Mouse (Mus musculus) bone marrow, adult 2 months (tissue): ENCODE results near the gene Il18rap. TPM values are rescaled to one million over a fixed set of nuclear protein-coding genes. Genes with fewer than 3 reads are reported as not detected.

Experiments
- H3K27ac ChIP-seq: fragments of 200-500 bp; 2 replicates; pipeline ENCODE4 v1.5.1; 2012; ENCODE audit warnings: low read depth, mild to moderate bottlenecking, control low read depth, inconsistent platforms, low read length; ENCODE audit not compliant: control insufficient read depth, poor library complexity, insufficient read depth
- H3K4me1 ChIP-seq: fragments of 200-500 bp; 2 replicates; pipeline ENCODE4 v1.6.1; 2011; ENCODE audit warnings: low read length; ENCODE audit not compliant: control insufficient read depth, insufficient read depth
- H3K4me3 ChIP-seq: fragments of 200-500 bp; replicated peaks from 2 replicates; pipeline ENCODE3; 2011; ENCODE audit warnings: mild to moderate bottlenecking, low read depth, low read length, control low read depth; ENCODE audit not compliant: control insufficient read depth
- CTCF ChIP-seq: fragments of 200-500 bp; IDR thresholded peaks from 2 replicates; pipeline ENCODE4 v1.5.1; 2011; ENCODE audit warnings: low read length, control low read depth; ENCODE audit not compliant: control insufficient read depth, insufficient read depth
- POLR2A ChIP-seq: fragments of 200-500 bp; IDR thresholded peaks from 2 replicates; pipeline ENCODE4 v1.6.1; 2011; ENCODE audit warnings: low read depth, mild to moderate bottlenecking, control low read depth, low read length, borderline replicate concordance; ENCODE audit not compliant: control insufficient read depth
- WGBS: fragments of 180-500 bp; shearing (Covaris S2); methylation state at CpG from one replicate; pipeline ENCODE4 v1.1.7; 2018; 5-methylcytosine and 5-hydroxymethylcytosine counted together
- polyA plus RNA-seq: library from polyadenylated mRNA; stranded (reverse); fragments of >200 nt; gene quantifications from 2 replicates; pipeline ENCODE4 v1.2.4, GENCODE M21; 2011; ENCODE audit warnings: low replicate concordance; ENCODE audit not compliant: missing spikeins, insufficient read depth, insufficient read length

Gene Il18rap
- polyA plus RNA-seq, 1 experiment, result 36.3 TPM

- Histone ChIP-seq H3K4me1 (no peaks in the 10 kb centered on the region), H3K4me3 (no peak overlapping the region), H3K27ac (no peak overlapping the region)
- no peak for TF ChIP-seq POLR2A
- no peak for TF ChIP-seq CTCF
- 63% methylated on average over 25 of the region's 25 CpGs for WGBS
Observed at GRCm38 (mm10) chr1:40600394-40601327, 85.5 kb downstream of the Il18rap start.

Other genes with a start within 250 kb of the Il18rap start
- gene Il1rl2, start 190.8 kb upstream of the Il18rap start, polyA plus RNA-seq, result 3.0 and 3.2 TPM in 2 replicates
- gene Il1rl1, start 85.8 kb upstream of the Il18rap start, polyA plus RNA-seq, result 7.5 and 7.9 TPM in 2 replicates
- gene Il18r1, start 49.8 kb upstream of the Il18rap start, polyA plus RNA-seq, result 2.7 and 9.2 TPM in 2 replicates
- gene Slc9a4, start 64.7 kb downstream of the Il18rap start, polyA plus RNA-seq, result not detected in 2 replicates
- gene Slc9a2, start 165.2 kb downstream of the Il18rap start, polyA plus RNA-seq, result 0.25 TPM in 1 of 2 replicates, not detected in the other